Mouse (Mus musculus) lung, postnatal 4 days (tissue): ENCODE measurements around the gene Runx2.

Source experiments
- DNase-seq, 2 experiments: peaks; one replicate each; pipeline ENCODE4 v3.0.0; 2021

Runx2 gene

GRCm38 (mm10) chr17:44520122-44521075 is 294.2 kb downstream of the Runx2 start:
- no peak for DNase-seq

GRCm38 (mm10) chr17:44519356-44519755 is 295.2 kb downstream of the Runx2 start:
- DNase-seq, result no peak

- no peak for DNase-seq
Observed at GRCm38 (mm10) chr17:44518156-44518555, 296.4 kb downstream of the Runx2 start.

- DNase-seq, result no peak
Observed at GRCm38 (mm10) chr17:44508198-44508715, 306.3 kb downstream of the Runx2 start.

- no peak for DNase-seq
Observed at GRCm38 (mm10) chr17:44507741-44508140, 306.9 kb downstream of the Runx2 start.

- no peak for DNase-seq
Observed at GRCm38 (mm10) chr17:44506524-44506923, 308.1 kb downstream of the Runx2 start.

- DNase-seq, result no peak
Observed at GRCm38 (mm10) chr17:44504794-44505317, 309.7 kb downstream of the Runx2 start.

- DNase-seq, result no peak
Observed at GRCm38 (mm10) chr17:44502176-44502575, 312.4 kb downstream of the Runx2 start.

GRCm38 (mm10) chr17:44500306-44500899 is 314.2 kb downstream of the Runx2 start:
- peak in 1 of 2 experiments; percentile 40 for DNase-seq

- no peak for DNase-seq
Observed at GRCm38 (mm10) chr17:44490164-44490794, 324.3 kb downstream of the Runx2 start.

GRCm38 (mm10) chr17:44489346-44489745 is 325.3 kb downstream of the Runx2 start:
- DNase-seq, result no peak

GRCm38 (mm10) chr17:44487514-44488244 is 326.9 kb downstream of the Runx2 start:
- no peak for DNase-seq

GRCm38 (mm10) chr17:44485337-44485736 is 329.3 kb downstream of the Runx2 start:
- DNase-seq, result no peak

- DNase-seq, result no peak
Observed at GRCm38 (mm10) chr17:44479918-44480317, 334.7 kb downstream of the Runx2 start.

GRCm38 (mm10) chr17:44479491-44479890 is 335.1 kb downstream of the Runx2 start:
- DNase-seq, result no peak

GRCm38 (mm10) chr17:44475910-44476309 is 338.7 kb downstream of the Runx2 start:
- no peak for DNase-seq

GRCm38 (mm10) chr17:44474280-44474679 is 340.3 kb downstream of the Runx2 start:
- DNase-seq, result no peak

GRCm38 (mm10) chr17:44472695-44473094 is 341.9 kb downstream of the Runx2 start:
- DNase-seq, result no peak

GRCm38 (mm10) chr17:44463679-44464078 is 350.9 kb downstream of the Runx2 start:
- DNase-seq, result no peak

GRCm38 (mm10) chr17:44460156-44460555 is 354.4 kb downstream of the Runx2 start:
- DNase-seq, result no peak

- DNase-seq, result no peak
Observed at GRCm38 (mm10) chr17:44459029-44459428, 355.6 kb downstream of the Runx2 start.

GRCm38 (mm10) chr17:44456696-44457095 is 357.9 kb downstream of the Runx2 start:
- no peak for DNase-seq
